Mouse (Mus musculus) A20 (cell line): ENCODE results near the gene Ano10.

Source experiments
- DNase-seq: peaks from one replicate; pipeline ENCODE4 v3.0.0-alpha.2; 2011; ENCODE audit warnings: low read depth, low spot score

The Ano10 gene

GRCm38 (mm10) chr9:122164535-122164934 lies 129.7 kb downstream of the Ano10 start:
- no peak for DNase-seq

DNA sequence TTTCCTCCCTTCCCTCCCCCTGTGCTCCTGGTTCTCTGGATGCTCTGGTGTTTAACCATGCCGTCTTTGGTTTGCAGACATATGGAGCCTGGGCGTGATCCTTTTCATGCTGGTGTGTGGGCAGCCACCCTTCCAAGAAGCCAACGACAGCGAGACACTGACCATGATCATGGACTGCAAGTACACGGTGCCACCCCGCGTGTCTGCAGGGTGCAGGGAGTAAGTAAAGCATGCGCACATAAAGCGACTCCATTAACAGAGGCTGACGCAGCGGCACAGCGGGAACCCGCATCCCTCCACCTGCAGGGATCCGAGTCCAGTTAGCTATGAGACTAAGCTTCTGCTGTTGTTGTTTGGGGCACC lies 137.2 kb downstream of the Ano10 start:
- no peak for DNase-seq

- DNase-seq = no peak
Observed at GRCm38 (mm10) chr9:122156389-122157078, 137.7 kb downstream of the Ano10 start.

DNA sequence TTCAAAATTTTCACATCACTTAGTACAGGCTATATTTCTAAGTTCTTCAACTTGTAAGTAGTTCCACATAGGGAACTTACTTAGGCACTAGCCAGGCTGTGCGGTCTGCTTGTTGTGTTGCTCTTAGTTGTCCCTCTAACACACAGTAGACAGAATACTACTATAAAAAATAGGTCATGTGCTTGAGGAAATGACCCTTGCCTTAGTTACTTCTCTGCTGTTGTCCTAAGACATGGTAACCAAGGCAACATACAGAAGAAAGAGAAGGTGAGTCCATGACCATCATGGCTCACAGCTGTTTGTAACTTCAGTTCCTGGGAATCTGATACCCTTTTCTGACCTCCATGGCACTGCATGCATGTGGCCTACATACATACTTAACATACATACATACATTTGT lies 139.0 kb downstream of the Ano10 start:
- DNase-seq = no peak

DNA sequence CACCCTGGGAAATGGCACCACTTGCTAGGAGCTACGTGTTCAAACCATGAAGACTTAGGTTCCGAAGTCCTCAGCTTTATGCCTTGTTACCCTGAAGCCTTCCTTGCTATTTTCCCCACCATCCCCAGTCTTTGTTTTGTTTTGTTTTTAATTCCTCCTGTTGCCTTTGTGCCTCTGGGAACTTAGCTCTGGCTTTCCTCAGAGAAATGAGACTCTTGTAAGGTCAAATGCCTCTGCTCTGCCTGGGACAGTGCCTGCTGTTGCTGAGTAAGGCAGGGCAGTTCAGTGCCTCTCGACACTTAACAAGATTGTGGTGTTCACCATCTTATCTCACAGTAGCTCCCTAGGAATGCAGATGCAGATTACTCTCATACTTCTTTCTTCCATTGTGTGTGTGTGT lies 140.8 kb downstream of the Ano10 start:
- no peak for DNase-seq

- DNase-seq = no peak
Observed at GRCm38 (mm10) chr9:122152501-122152900, 141.7 kb downstream of the Ano10 start.

DNA sequence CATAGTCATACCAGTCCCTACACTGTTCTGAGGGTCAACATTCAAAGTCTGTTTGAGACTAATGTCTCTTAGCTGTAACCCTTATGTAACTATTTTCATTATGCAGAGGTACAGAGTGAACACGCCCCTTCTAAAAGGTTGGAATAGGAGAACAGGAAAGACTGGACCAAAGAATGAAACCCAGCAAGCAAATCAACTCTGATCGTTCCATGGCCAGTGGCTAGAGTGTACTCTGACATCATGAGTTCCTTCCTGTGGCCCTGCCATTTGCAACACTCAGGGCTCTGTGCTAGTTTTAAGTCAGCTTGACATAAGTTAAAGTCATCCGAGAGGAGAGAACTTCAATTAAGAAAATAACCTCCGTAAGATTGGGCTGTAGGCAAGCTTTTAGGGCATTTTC lies 142.2 kb downstream of the Ano10 start:
- no peak for DNase-seq

GRCm38 (mm10) chr9:122149997-122150826 lies 144.0 kb downstream of the Ano10 start:
- no peak for DNase-seq

DNA sequence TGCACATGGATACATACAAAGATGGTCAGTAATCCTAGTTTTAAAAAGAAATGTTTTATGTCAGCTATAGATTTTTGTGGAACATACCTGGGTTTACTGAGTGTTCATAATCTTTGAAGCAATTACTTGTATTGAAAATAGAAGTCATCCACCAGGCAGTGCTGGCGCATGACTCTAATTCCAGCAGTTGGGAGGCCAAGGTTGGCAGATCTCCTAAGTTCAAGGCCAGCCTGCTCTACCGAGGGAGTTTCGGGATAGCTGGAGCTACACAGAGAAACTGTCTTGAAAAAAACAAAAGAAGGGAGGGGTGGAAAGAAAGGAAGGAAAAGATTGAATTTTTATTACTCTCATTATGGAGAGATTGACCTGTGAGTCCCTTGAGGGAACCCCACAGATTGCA lies 145.9 kb downstream of the Ano10 start:
- DNase-seq = no peak

- DNase-seq = no peak
Observed at GRCm38 (mm10) chr9:122146124-122146870, 147.9 kb downstream of the Ano10 start.

GRCm38 (mm10) chr9:122145677-122146076 lies 148.5 kb downstream of the Ano10 start:
- DNase-seq = no peak

DNA sequence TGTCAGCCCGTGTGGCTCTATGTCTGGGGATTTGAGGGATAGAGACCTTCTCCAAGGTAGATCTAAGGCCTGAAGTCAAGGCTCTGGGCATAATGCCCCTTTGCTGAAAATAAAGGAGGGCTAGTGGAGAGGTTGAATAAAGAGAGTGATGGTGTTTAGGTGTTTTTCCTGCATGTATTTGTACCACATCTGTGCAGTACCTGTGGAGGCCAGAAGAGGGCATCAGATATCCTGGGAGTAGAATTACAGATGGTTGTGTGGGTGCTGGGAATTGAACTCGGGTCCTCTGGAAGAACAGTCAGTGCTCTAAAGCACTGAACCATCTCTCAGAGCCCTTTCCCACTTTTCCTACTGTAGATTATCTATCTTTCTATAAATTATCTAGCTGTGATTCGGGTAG lies 149.4 kb downstream of the Ano10 start:
- DNase-seq = no peak

- DNase-seq = no peak
Observed at GRCm38 (mm10) chr9:122143219-122143618, 151.0 kb downstream of the Ano10 start.

GRCm38 (mm10) chr9:122139236-122139635 lies 155.0 kb downstream of the Ano10 start:
- DNase-seq = no peak

DNA sequence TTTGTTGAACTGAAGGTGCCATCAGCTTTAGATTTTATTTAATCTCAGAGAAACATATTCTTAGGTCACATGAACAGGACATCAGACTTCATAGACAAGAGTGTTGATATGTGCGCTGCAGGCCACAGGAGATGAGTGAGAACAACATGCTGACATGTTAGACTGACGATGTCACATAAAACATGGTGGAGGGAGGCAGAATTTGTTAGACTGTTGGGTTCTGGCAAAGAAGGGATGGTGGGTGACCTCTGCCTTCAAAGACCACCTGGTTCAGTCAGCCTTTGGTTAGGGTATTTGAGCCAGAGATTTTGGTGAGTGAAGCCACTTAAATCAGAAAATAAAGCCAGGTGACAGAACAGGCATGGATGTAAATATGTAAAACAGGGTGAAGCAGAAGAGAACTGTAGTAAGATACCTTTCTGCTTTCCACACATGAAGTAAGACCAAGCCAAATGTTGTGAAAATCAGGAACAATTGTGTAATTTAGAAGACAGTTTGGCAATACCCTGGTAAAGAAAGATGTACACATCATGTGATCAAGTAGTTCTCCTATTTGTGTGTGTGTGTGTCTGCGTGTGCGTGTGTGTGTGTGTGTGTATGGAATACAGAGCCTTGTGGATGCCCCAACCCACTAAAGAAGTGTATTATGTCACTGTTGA lies 155.7 kb downstream of the Ano10 start:
- DNase-seq = no peak

DNA sequence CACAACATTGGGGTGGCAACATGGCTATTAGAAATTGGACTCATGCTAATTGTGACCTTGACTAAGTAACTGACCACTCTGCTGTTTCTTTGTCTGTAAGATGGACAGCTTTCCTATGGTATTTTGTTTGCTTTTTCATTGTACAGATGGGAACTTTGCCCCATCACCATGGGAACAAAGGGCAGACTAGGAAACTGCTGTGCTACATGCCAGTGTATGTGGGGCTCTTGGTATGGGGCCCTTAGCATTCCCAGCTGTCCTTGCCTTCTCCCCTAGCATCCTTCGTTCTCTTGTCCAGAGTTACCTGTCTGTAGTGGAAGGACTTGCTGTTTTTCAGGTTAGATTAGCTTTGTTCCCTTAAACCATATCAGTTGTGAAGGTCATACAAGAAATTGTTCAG lies 156.3 kb downstream of the Ano10 start:
- DNase-seq = no peak

- no peak for DNase-seq
Observed at GRCm38 (mm10) chr9:122135885-122136170, 158.4 kb downstream of the Ano10 start.

GRCm38 (mm10) chr9:122135095-122135884 lies 158.9 kb downstream of the Ano10 start:
- no peak for DNase-seq

- no peak for DNase-seq
Observed at GRCm38 (mm10) chr9:122132145-122132544, 162.1 kb downstream of the Ano10 start.

- DNase-seq = no peak
Observed at GRCm38 (mm10) chr9:122130666-122131065, 163.6 kb downstream of the Ano10 start.

- peak; percentile 67 for DNase-seq
Observed at GRCm38 (mm10) chr9:122128686-122129085, 165.5 kb downstream of the Ano10 start.
